Mouse (Mus musculus): ENCODE results near the gene Ebf1. TPM values are rescaled to one million over a fixed set of nuclear protein-coding genes. Genes with fewer than 3 reads are reported as not detected.

Gene Ebf1
- polyA plus RNA-seq, 1 experiment = 2.3 TPM

DNA sequence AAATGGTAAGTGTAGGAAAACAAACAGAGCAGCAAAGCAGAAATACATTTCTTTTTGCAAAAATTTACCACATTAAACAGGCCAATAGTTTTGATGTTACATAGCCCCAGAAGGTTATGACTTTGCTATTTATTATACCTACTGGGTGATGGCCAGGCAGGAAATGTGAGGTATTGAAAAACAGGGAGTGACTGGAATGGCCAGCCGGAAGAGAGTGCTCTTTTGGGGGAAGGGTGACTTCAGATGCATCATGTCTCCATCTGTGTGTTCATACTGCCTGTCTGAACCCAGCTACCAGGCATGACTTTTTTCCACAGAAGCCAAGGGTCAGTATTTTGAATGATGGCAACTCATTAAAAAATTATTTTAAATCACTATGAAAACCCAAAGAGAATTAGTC is 84.7 kb downstream of the Ebf1 start:
- H3K36me3 ChIP-seq (ENCODE audit: control insufficient read depth, insufficient read depth, low read length, poor library complexity, severe bottlenecking) = no peaks in the 10 kb centered on the region
- H3K4me1 ChIP-seq (ENCODE audit: control insufficient read depth, insufficient read depth, low read length) = peaks cover 2% of the 10 kb centered on the region
- no peak overlapping the region for H3K9ac ChIP-seq (ENCODE audit: low read depth, poor library complexity, severe bottlenecking)
- H3K9me3 ChIP-seq (replicated peaks; ENCODE audit: control insufficient read depth, insufficient read depth, low read length, poor library complexity, severe bottlenecking) = no peaks in the 10 kb centered on the region
- TF ChIP-seq CTCF (IDR thresholded peaks at IDR 0.05; ENCODE audit: low read depth, low read length) = no peak
- TF ChIP-seq POLR2A (IDR thresholded peaks at IDR 0.05; ENCODE audit: insufficient read depth, low read length) = no peak
- TF ChIP-seq EP300 (IDR thresholded peaks at IDR 0.05; ENCODE audit: insufficient read depth, low read depth, low read length) = no peak
- no peaks in the 10 kb centered on the region for H3K27me3 ChIP-seq (ENCODE audit: control insufficient read depth, insufficient read depth, low read length, poor library complexity, severe bottlenecking)
- H3K4me3 ChIP-seq (ENCODE audit: low read depth, low read length) = no peak overlapping the region
- no peak overlapping the region for H3K27ac ChIP-seq (ENCODE audit: insufficient read depth, low read length)

DNA sequence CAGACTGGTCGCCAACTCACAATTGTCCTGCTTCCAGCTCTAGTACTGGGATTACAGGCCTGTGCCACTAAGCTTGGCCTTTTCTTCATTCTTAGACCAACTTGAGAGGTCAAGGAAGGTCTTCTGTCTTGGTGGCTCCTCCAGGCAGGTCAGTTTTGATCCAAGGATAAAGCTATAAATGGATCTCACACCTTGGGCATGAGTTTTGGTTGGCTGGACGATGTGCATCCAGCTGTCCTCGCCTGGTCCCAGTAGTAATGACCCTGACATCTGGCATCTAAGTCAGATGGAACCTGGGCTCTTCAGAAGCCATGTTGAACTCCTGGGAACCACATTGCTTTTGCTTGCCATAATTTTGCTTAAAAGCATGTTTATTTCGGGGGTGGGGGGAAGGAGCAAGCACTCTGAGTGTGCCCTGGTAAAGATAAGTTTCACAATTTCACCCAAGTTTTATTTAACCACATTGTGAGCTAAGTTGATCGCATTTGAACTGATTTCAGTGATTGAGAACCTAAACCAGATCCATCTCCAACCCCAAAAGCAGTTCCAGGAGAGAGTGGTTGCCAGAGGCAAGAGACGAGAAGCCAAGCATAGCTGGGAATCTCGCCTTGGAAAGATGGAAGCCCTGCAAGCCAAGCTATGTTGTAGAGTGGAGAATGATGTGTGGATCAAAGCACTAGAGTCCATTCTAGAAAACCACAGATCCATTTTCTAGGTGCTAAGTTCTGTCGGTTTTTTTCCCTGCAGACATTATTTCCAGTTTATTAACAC is 85.8 kb downstream of the Ebf1 start:
- Histone ChIP-seq H3K9me3 (replicated peaks; ENCODE audit: control insufficient read depth, insufficient read depth, low read length, poor library complexity, severe bottlenecking) (no peaks in the 10 kb centered on the region), H3K4me3 (ENCODE audit: low read depth, low read length) (no peak overlapping the region), H3K27me3 (ENCODE audit: control insufficient read depth, insufficient read depth, low read length, poor library complexity, severe bottlenecking) (no peaks in the 10 kb centered on the region), H3K27ac (ENCODE audit: insufficient read depth, low read length) (no peak overlapping the region), H3K36me3 (ENCODE audit: control insufficient read depth, insufficient read depth, low read length, poor library complexity, severe bottlenecking) (no peaks in the 10 kb centered on the region), H3K4me1 (ENCODE audit: control insufficient read depth, insufficient read depth, low read length) (no peaks in the 10 kb centered on the region), H3K9ac (ENCODE audit: low read depth, poor library complexity, severe bottlenecking) (no peak overlapping the region)
- TF ChIP-seq EP300 (IDR thresholded peaks at IDR 0.05; ENCODE audit: insufficient read depth, low read depth, low read length) = no peak

DNA sequence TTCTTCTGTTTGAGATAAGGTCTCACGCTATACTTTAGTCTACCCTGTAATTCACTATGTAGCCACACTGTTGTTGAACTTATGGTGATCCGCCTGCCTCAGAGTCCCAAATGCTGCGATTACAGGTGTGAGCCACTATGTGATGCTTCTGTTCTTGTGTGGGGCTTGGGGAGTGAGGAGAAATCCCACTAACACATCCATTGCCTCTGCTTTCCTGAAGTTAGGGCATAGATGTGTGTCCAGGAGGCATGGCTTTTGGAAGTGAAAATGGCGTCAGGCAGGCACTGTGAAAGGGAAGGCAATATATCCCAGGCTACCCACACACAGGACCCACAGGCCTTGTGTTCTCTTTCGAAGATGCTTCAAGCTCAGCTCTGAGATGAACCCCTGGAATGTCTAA is 86.8 kb downstream of the Ebf1 start:
- H3K27me3 ChIP-seq (ENCODE audit: control insufficient read depth, insufficient read depth, low read length, poor library complexity, severe bottlenecking) = no peaks in the 10 kb centered on the region

DNA sequence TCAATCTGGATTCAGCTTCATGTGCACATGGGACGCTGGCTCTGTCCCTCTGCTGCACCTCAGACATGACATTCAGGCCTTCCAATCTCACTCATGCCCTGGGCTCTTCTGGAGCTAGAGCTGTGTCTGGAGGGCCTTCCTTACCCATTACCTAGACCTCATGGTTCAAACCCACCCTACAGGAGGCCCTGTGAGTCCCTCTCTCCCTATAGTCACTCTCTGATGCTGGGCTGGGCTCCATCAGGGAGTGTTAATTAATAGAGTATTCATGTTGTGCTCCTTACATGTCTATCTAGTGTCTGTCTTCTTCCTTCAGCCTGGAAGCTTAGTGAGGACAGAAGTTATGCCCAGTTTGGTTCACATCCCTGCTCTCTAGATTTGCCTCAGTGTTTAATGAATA is 88.7 kb downstream of the Ebf1 start:
- Histone ChIP-seq H3K36me3 (ENCODE audit: control insufficient read depth, insufficient read depth, low read length, poor library complexity, severe bottlenecking) (no peaks in the 10 kb centered on the region), H3K27me3 (ENCODE audit: control insufficient read depth, insufficient read depth, low read length, poor library complexity, severe bottlenecking) (no peaks in the 10 kb centered on the region), H3K9me3 (replicated peaks; ENCODE audit: control insufficient read depth, insufficient read depth, low read length, poor library complexity, severe bottlenecking) (no peaks in the 10 kb centered on the region), H3K27ac (ENCODE audit: insufficient read depth, low read length) (no peak overlapping the region), H3K9ac (ENCODE audit: low read depth, poor library complexity, severe bottlenecking) (no peak overlapping the region), H3K4me1 (ENCODE audit: control insufficient read depth, insufficient read depth, low read length) (peaks cover 9% of the 10 kb centered on the region), H3K4me3 (ENCODE audit: low read depth, low read length) (no peak overlapping the region)
- TF ChIP-seq POLR2A (IDR thresholded peaks at IDR 0.05; ENCODE audit: insufficient read depth, low read length) = no peak
- TF ChIP-seq EP300 (IDR thresholded peaks at IDR 0.05; ENCODE audit: insufficient read depth, low read depth, low read length) = no peak
- no peak for TF ChIP-seq CTCF (IDR thresholded peaks at IDR 0.05; ENCODE audit: low read depth, low read length)

More for the DNA sequence above, 86.8 kb downstream of the Ebf1 start:
- H3K9ac ChIP-seq (ENCODE audit: low read depth, poor library complexity, severe bottlenecking) = no peak overlapping the region
- no peak overlapping the region for H3K27ac ChIP-seq (ENCODE audit: insufficient read depth, low read length)
- H3K4me3 ChIP-seq (ENCODE audit: low read depth, low read length) = no peak overlapping the region
- H3K9me3 ChIP-seq (replicated peaks; ENCODE audit: control insufficient read depth, insufficient read depth, low read length, poor library complexity, severe bottlenecking) = no peaks in the 10 kb centered on the region
- no peaks in the 10 kb centered on the region for H3K36me3 ChIP-seq (ENCODE audit: control insufficient read depth, insufficient read depth, low read length, poor library complexity, severe bottlenecking)
- peaks cover 2% of the 10 kb centered on the region for H3K4me1 ChIP-seq (ENCODE audit: control insufficient read depth, insufficient read depth, low read length)
- TF ChIP-seq POLR2A (IDR thresholded peaks at IDR 0.05; ENCODE audit: insufficient read depth, low read length) = no peak
- no peak for TF ChIP-seq EP300 (IDR thresholded peaks at IDR 0.05; ENCODE audit: insufficient read depth, low read depth, low read length)
- TF ChIP-seq CTCF (IDR thresholded peaks at IDR 0.05; ENCODE audit: low read depth, low read length) = no peak

DNA sequence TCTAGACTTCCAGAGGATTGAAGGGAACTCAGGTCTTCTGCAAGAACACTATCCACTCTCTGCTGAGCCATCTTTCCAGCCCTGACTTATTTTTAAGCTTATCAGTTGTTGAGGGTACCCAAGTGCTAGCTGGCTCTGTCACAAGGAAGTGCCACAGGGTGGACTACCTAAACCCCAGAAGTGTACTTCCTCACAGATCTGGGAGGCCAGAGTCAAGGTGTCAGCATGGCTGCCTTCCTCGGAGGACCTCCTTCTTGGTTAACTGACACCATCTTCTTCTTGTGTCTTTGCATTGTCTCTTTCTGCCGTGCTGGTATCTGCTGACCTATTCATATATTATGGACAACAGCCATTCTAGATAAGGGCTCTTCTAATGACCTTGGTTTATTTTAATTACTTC is 89.3 kb downstream of the Ebf1 start:
- Histone ChIP-seq H3K27ac (ENCODE audit: insufficient read depth, low read length) (0 out of 2 replicates have a peak overlapping the region, but pooled peaks have one; percentile 7), H3K9ac (ENCODE audit: low read depth, poor library complexity, severe bottlenecking) (no peak overlapping the region), H3K4me3 (ENCODE audit: low read depth, low read length) (no peak overlapping the region), H3K36me3 (ENCODE audit: control insufficient read depth, insufficient read depth, low read length, poor library complexity, severe bottlenecking) (no peaks in the 10 kb centered on the region), H3K9me3 (replicated peaks; ENCODE audit: control insufficient read depth, insufficient read depth, low read length, poor library complexity, severe bottlenecking) (no peaks in the 10 kb centered on the region), H3K27me3 (ENCODE audit: control insufficient read depth, insufficient read depth, low read length, poor library complexity, severe bottlenecking) (no peaks in the 10 kb centered on the region), H3K4me1 (ENCODE audit: control insufficient read depth, insufficient read depth, low read length) (peaks cover 9% of the 10 kb centered on the region)
- TF ChIP-seq POLR2A (IDR thresholded peaks at IDR 0.05; ENCODE audit: insufficient read depth, low read length) (no peak), EP300 (IDR thresholded peaks at IDR 0.05; ENCODE audit: insufficient read depth, low read depth, low read length) (no peak), CTCF (IDR thresholded peaks at IDR 0.05; ENCODE audit: low read depth, low read length) (no peak)

DNA sequence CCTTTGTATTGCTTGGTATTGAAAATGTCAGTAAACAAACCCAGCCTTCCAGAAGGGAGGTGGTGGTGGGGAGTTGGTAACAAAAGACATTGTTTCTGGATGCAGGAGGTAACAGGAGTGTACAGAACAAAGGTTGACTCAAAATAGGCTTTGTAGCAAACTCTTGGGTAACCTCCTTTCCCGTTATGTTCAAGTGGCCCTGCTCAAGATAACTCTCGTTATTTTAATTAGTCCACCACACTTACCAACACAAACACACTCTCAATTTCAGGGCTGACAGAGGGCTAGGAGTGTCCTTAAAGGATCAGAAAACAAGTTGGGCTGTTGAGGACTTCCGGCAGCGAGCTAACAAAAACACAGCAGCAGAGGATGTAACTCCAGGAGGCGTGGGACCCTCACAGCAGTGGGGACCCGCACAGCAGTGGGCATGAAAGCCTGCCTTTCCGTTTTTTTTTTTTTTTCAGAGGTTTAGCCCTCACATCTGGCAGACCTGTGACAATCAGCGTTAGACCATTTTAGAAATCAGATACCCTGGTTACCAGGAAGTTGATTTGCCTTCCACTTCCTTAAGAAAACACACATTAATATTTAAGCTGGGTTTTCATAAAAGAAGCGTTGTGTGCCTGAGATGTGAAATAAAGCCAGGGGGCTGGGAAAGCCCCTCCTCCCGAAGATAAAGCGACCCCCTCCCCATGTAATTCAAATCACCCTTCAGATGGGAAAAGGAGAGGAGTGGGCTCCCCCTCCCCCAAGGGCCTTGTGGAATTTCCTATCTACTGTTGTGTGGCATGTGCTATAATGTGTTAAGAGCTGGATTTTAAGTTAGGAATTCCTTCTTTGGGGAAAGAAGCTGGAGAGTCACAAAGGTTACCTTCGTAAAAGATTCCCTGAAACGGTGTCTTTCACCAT is 90.5 kb downstream of the Ebf1 start:
- Histone ChIP-seq H3K9ac (ENCODE audit: low read depth, poor library complexity, severe bottlenecking) (no peak overlapping the region), H3K9me3 (replicated peaks; ENCODE audit: control insufficient read depth, insufficient read depth, low read length, poor library complexity, severe bottlenecking) (no peaks in the 10 kb centered on the region), H3K36me3 (ENCODE audit: control insufficient read depth, insufficient read depth, low read length, poor library complexity, severe bottlenecking) (no peaks in the 10 kb centered on the region), H3K27me3 (ENCODE audit: control insufficient read depth, insufficient read depth, low read length, poor library complexity, severe bottlenecking) (no peaks in the 10 kb centered on the region), H3K27ac (ENCODE audit: insufficient read depth, low read length) (peak overlapping the region; percentile 68), H3K4me3 (ENCODE audit: low read depth, low read length) (no peak overlapping the region), H3K4me1 (ENCODE audit: control insufficient read depth, insufficient read depth, low read length) (peaks cover 9% of the 10 kb centered on the region)
- TF ChIP-seq POLR2A (IDR thresholded peaks at IDR 0.05; ENCODE audit: insufficient read depth, low read length) = no peak
- TF ChIP-seq EP300 (IDR thresholded peaks at IDR 0.05; ENCODE audit: insufficient read depth, low read depth, low read length) = peak; percentile 70
- TF ChIP-seq CTCF (IDR thresholded peaks at IDR 0.05; ENCODE audit: low read depth, low read length) = no peak
